ENCODE assay signal across 16 mouse cellular contexts in the genomic region with DNA sequence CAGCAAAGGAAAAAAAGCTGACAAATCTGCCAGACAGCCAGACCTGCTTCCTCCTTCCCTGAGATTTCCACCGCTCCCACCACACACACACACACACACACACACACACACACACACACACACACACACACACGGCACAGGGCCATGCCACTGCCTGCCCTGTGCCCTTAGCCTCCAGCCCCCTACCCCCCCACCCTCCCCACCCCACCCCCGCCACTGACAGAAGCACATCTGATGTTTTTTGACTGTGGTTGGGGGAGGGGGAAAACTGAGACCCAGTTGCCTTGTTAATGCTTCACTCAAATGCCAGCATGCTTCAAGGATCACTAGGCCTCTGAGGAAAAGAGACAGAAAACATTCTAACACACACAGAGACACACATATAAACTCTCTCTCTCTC. TPM values are rescaled to one million over a fixed set of nuclear protein-coding genes. Genes with fewer than 3 reads are reported as not detected.
DNase-seq lines count a peak whose midpoint lies in the region; ATAC-seq and TF ChIP-seq lines count a peak whose summit lies in the region.
"Had no signal": no experiment of that assay in that cellular context is flagged by ENCODE, and none has a peak within 500 bp of the region (broad histone marks: within the 10 kb centered on the region; RNA-seq: fewer than 3 reads in every experiment).

No protein-coding gene starts in this region.

- no peak overlapping the region for H3K9ac ChIP-seq in forebrain, embryonic 11.5 days (ENCODE audit: low read length)
- H3K9ac ChIP-seq in forebrain, embryonic 13.5 days: no peak overlapping the region
- no peak overlapping the region for H3K9ac ChIP-seq in forebrain, postnatal 0 days
- H3K9ac ChIP-seq: intestine, embryonic 15.5 days; liver, embryonic 14.5 days had no signal

- no peaks in the 10 kb centered on the region for H3K27me3 ChIP-seq in forebrain, embryonic 11.5 days (ENCODE audit: control insufficient read depth, insufficient read depth, low read length)
- no peaks in the 10 kb centered on the region for H3K27me3 ChIP-seq in forebrain, embryonic 13.5 days
- H3K27me3 ChIP-seq in kidney, adult 2 months (replicated peaks; ENCODE audit: control insufficient read depth, insufficient read depth, low read length): no peaks in the 10 kb centered on the region
- no peaks in the 10 kb centered on the region for H3K27me3 ChIP-seq in forebrain, postnatal 0 days (ENCODE audit: insufficient read depth, low read length)
- H3K27me3 ChIP-seq: intestine, embryonic 15.5 days had no signal

- H3K4me2 ChIP-seq in forebrain, embryonic 11.5 days (ENCODE audit: low read depth, low read length, severe bottlenecking): no peak overlapping the region
- H3K4me2 ChIP-seq in forebrain, embryonic 13.5 days: no peak overlapping the region
- H3K4me2 ChIP-seq in forebrain, postnatal 0 days (ENCODE audit: low read depth): no peak overlapping the region
- H3K4me2 ChIP-seq: intestine, embryonic 15.5 days had no signal

- no peak for TF ChIP-seq CTCF in kidney, adult 2 months (conservative IDR thresholded peaks at IDR 0.05; ENCODE audit: insufficient read depth, insufficient read length, low read depth, low read length)
- TF ChIP-seq CTCF in brain, embryonic 14.5 days (IDR thresholded peaks at IDR 0.05; ENCODE audit: borderline replicate concordance, extremely low read depth, insufficient read depth, insufficient read length): no peak
- TF ChIP-seq CTCF in forebrain, postnatal 0 days (IDR thresholded peaks at IDR 0.05; ENCODE audit: low read depth): no peak

- H3K27ac ChIP-seq in forebrain, embryonic 11.5 days (ENCODE audit: low read depth, low read length): no peak overlapping the region
- no peak overlapping the region for H3K27ac ChIP-seq in forebrain, embryonic 13.5 days
- H3K27ac ChIP-seq in kidney, adult 2 months (ENCODE audit: insufficient read depth, low read depth, low read length): peak overlapping the region; percentile 58
- H3K27ac ChIP-seq in forebrain, postnatal 0 days (ENCODE audit: low read depth, low read length): no peak overlapping the region; the same call in 1 of the 2 replicates
- H3K27ac ChIP-seq: intestine, embryonic 15.5 days; liver, embryonic 14.5 days had no signal

- H3K36me3 ChIP-seq in forebrain, embryonic 11.5 days (ENCODE audit: control insufficient read depth, insufficient read depth, low read length): no peaks in the 10 kb centered on the region
- H3K36me3 ChIP-seq in forebrain, embryonic 13.5 days (ENCODE audit: poor library complexity, severe bottlenecking): no peaks in the 10 kb centered on the region
- H3K36me3 ChIP-seq in kidney, adult 2 months (ENCODE audit: control insufficient read depth, insufficient read depth, low read length): no peaks in the 10 kb centered on the region
- no peaks in the 10 kb centered on the region for H3K36me3 ChIP-seq in forebrain, postnatal 0 days (ENCODE audit: insufficient read depth)
- H3K36me3 ChIP-seq: intestine, embryonic 15.5 days had no signal

- 0 out of 2 replicates have a peak, but pooled peaks cover 8% of the 10 kb centered on the region for H3K4me1 ChIP-seq in forebrain, embryonic 11.5 days (replicated peaks; ENCODE audit: control insufficient read depth, insufficient read depth, low read length)
- H3K4me1 ChIP-seq in forebrain, embryonic 13.5 days: peaks cover 19% of the 10 kb centered on the region
- peaks cover 40% of the 10 kb centered on the region for H3K4me1 ChIP-seq in kidney, adult 2 months (ENCODE audit: control insufficient read depth, insufficient read depth, low read length)
- peaks cover 8% of the 10 kb centered on the region; the same call in 1 of the 2 replicates for H3K4me1 ChIP-seq in forebrain, postnatal 0 days (ENCODE audit: insufficient read depth)

- no peak for DNase-seq in forebrain, embryonic 11.5 days (ENCODE audit: low spot score)
- DNase-seq in kidney, adult 2 months: peak; percentile 74
- DNase-seq in kidney, adult 11 months: no peak
- DNase-seq in brain, embryonic 14.5 days (ENCODE audit: low read depth): peak; percentile 53
- no peak for DNase-seq in forebrain, postnatal 0 days
- no peak for DNase-seq in layer of hippocampus, adult 18-20 months (ENCODE audit: low spot score in 2 of 2)
- no peak for DNase-seq in urinary bladder, postnatal 4 days (ENCODE audit: low spot score in 2 of 2)
- DNase-seq: adrenal gland, adult 2 months; cerebellum, adult 2 months; gastrocnemius, postnatal 25 days; heart, postnatal 14 days; lung, postnatal 14 days; right cerebral cortex, postnatal 14 days had no signal

- no peaks in the 10 kb centered on the region for H3K9me3 ChIP-seq in forebrain, embryonic 11.5 days (ENCODE audit: control insufficient read depth, low read length)
- H3K9me3 ChIP-seq in forebrain, embryonic 13.5 days (replicated peaks): no peaks in the 10 kb centered on the region
- H3K9me3 ChIP-seq in forebrain, postnatal 0 days (ENCODE audit: low read length): no peaks in the 10 kb centered on the region
- H3K9me3 ChIP-seq: intestine, embryonic 15.5 days had no signal

- 25% methylated on average over 3 of the region's 3 CpGs for WGBS in forebrain, embryonic 11.5 days
- 34% methylated on average over 3 of the region's 3 CpGs for WGBS in forebrain, embryonic 13.5 days
- 17% methylated on average over 2 of the region's 3 CpGs for WGBS in kidney, adult 2 months
- 30% methylated on average over 3 of the region's 3 CpGs for WGBS in forebrain, postnatal 0 days

- ATAC-seq in forebrain, embryonic 11.5 days (replicated peaks; ENCODE audit: low FRiP score): 0 out of 2 replicates have a peak, but pooled peaks have one; percentile 21
- no peak for ATAC-seq in forebrain, embryonic 13.5 days
- ATAC-seq in forebrain, postnatal 0 days: 0 out of 2 replicates have a peak, but pooled peaks have one; percentile 9
- ATAC-seq: intestine, embryonic 15.5 days had no signal

- no peak overlapping the region for H3K4me3 ChIP-seq in forebrain, embryonic 11.5 days (ENCODE audit: low read depth, low read length)
- no peak overlapping the region for H3K4me3 ChIP-seq in forebrain, embryonic 13.5 days
- no peak overlapping the region for H3K4me3 ChIP-seq in kidney, adult 2 months (ENCODE audit: insufficient read depth, low read depth, low read length)
- no peak overlapping the region for H3K4me3 ChIP-seq in forebrain, postnatal 0 days (ENCODE audit: low read depth, low read length)
- H3K4me3 ChIP-seq: intestine, embryonic 15.5 days had no signal

- TF ChIP-seq POLR2A in kidney, adult 2 months (IDR thresholded peaks at IDR 0.05; ENCODE audit: low read depth, low read length): no peak
- TF ChIP-seq POLR2A in brain, embryonic 14.5 days (IDR thresholded peaks at IDR 0.05; ENCODE audit: borderline replicate concordance, extremely low read depth, insufficient read depth, insufficient read length, poor library complexity, severe bottlenecking): no peak

RNA-seq across cellular contexts. Expression of a gene that starts 30.8 kb away (rescaled TPM):
- 34.2 and 39.6 TPM in 2 replicates for polyA plus RNA-seq in forebrain, embryonic 11.5 days (2014; fragmentation: Nextera tagmentation; extraction: Ambion mirVana)
- polyA plus RNA-seq in forebrain, embryonic 13.5 days (2015; fragmentation: Nextera tagmentation; extraction: Ambion mirVana): 20.6 and 30.4 TPM in 2 replicates
- polyA plus RNA-seq in kidney, adult 2 months (2012; rRNA removed): 107 and 109 TPM in 2 replicates
- 41.8 and 49.7 TPM in 2 replicates for polyA plus RNA-seq in brain, embryonic 14.5 days (2012; rRNA removed)
- total RNA-seq in forebrain, postnatal 0 days (2014; rRNA removed): 140 and 150 TPM in 2 replicates
- 52.7 and 63.9 TPM in 2 replicates for polyA plus RNA-seq in forebrain, postnatal 0 days (2015; fragmentation: Nextera tagmentation; extraction: Ambion mirVana)
- total RNA-seq in layer of hippocampus, adult 18-20 months (2021): 10 to 100 TPM; 48.4 to 53.8 TPM

Comparison
In these comparisons a context has a peak if more than half of its experiments do, and no peak if none do; other contexts are left out.
1. DNase-seq: peak in kidney, adult 2 months (single experiment) and brain, embryonic 14.5 days (single experiment); none in forebrain, embryonic 11.5 days (single experiment), kidney, adult 11 months (single experiment), forebrain, postnatal 0 days (single experiment), layer of hippocampus, adult 18-20 months (0 of 2) and urinary bladder, postnatal 4 days (0 of 2).